Mouse (Mus musculus): ENCODE results near the gene Dbx1.

- TF ChIP-seq CTCF (IDR thresholded peaks at IDR 0.05; ENCODE audit: low read depth, low read length) = no peak
- TF ChIP-seq TAL1 (conservative IDR thresholded peaks at IDR 0.05; ENCODE audit: low read depth, low read length) = no peak
- no peak for TF ChIP-seq POLR2AphosphoS5 (IDR thresholded peaks at IDR 0.05; ENCODE audit: insufficient replicate concordance, low read depth, low read length)
Observed at GRCm38 (mm10) chr7:49676627-49677026, 40.0 kb upstream of the Dbx1 start.
